Mouse (Mus musculus) kidney, postnatal 0 days (tissue): ENCODE results near the gene Mipol1. TPM values are rescaled to one million over a fixed set of nuclear protein-coding genes. Genes with fewer than 3 reads are reported as not detected.

Experiments
- ATAC-seq: fragments of 200-750 bp; cut with Nextera tagmentation; replicated peaks from 2 replicates; pipeline ENCODE4 v1.8.0; 2017; ENCODE audit warnings: low read depth, moderate number of reproducible peaks, moderate TSS enrichment, moderate library complexity; ENCODE audit not compliant: low FRiP score
- DNase-seq: peaks from one replicate; pipeline ENCODE4 v3.0.0-alpha.2; 2016; ENCODE audit warnings: low spot score
- H3K27ac ChIP-seq: fragments of 300-500 bp; sonication (generic); 2 replicates; pipeline ENCODE4 v1.5.1; 2014; ENCODE audit warnings: mild to moderate bottlenecking
- H3K27me3 ChIP-seq: fragments of 300-500 bp; sonication (generic); 2 replicates; pipeline ENCODE4 v1.6.1; 2014; ENCODE audit warnings: low read length, mixed read lengths; ENCODE audit not compliant: insufficient read depth
- H3K36me3 ChIP-seq: fragments of 300-500 bp; sonication (generic); 2 replicates; pipeline ENCODE4 v1.6.1; 2014; ENCODE audit warnings: low read length, mixed read lengths; ENCODE audit not compliant: insufficient read depth
- H3K4me1 ChIP-seq: fragments of 300-500 bp; sonication (generic); replicated peaks from 2 replicates; pipeline ENCODE4 v1.6.1; 2014; ENCODE audit warnings: antibody characterized with exemption, low read length, mixed read lengths; ENCODE audit not compliant: insufficient read depth
- H3K4me2 ChIP-seq: fragments of 300-500 bp; sonication (generic); 2 replicates; pipeline ENCODE4 v1.6.1; 2014; ENCODE audit warnings: mild to moderate bottlenecking, low read length, moderate library complexity, mixed read lengths
- H3K4me3 ChIP-seq: fragments of 300-500 bp; sonication (generic); replicated peaks from 2 replicates; pipeline ENCODE4 v1.5.1; 2014; ENCODE audit warnings: low read depth, low read length
- H3K9ac ChIP-seq: fragments of 300-500 bp; sonication (generic); 2 replicates; pipeline ENCODE4 v1.6.1; 2014; ENCODE audit warnings: low read depth, low read length
- H3K9me3 ChIP-seq: fragments of 300-500 bp; sonication (generic); replicated peaks from 2 replicates; pipeline ENCODE4 v1.6.1; 2016; ENCODE audit warnings: low read length, inconsistent platforms, mixed read lengths
- CTCF ChIP-seq: IDR thresholded peaks from 2 replicates; pipeline ENCODE4 v1.5.1; 2016; ENCODE audit warnings: antibody characterized with exemption, low read depth, mild to moderate bottlenecking, moderate library complexity
- WGBS: fragments of 180-500 bp; shearing (Covaris S2); extraction: QIAGEN DNeasy Blood & Tissue Kit; methylation state at CpG from one replicate; pipeline ENCODE4 v1.1.7; 2014; 5-methylcytosine and 5-hydroxymethylcytosine counted together
- polyA plus RNA-seq: library from polyadenylated mRNA; unstranded; fragments of >200 nt; fragmentation: Nextera tagmentation; extraction: Ambion mirVana; gene quantifications from 2 replicates; pipeline ENCODE4 v1.2.1, GENCODE M21; 2015

The Mipol1 gene
- polyA plus RNA-seq, 1 experiment from 2014 or later, result 13.1 TPM

GRCm38 (mm10) chr12:57545371-57546241, 315.4 kb downstream of the Mipol1 start:
- DNase-seq (no peak), ATAC-seq (peak; percentile 55; the same call in 1 of the 2 replicates)
- Histone ChIP-seq H3K27ac (no peak overlapping the region), H3K36me3 (no peaks in the 10 kb centered on the region), H3K27me3 (peaks cover 80% of the 10 kb centered on the region), H3K9me3 (no peaks in the 10 kb centered on the region), H3K4me3 (peak overlapping the region; percentile 38), H3K4me2 (peak overlapping the region; percentile 67), H3K4me1 (peaks cover 8% of the 10 kb centered on the region), H3K9ac (no peak overlapping the region)
- no peak for TF ChIP-seq CTCF
- WGBS, result 3% methylated on average over 105 of the region's 106 CpGs

Other genes starting within 250 kb of the Mipol1 start
- gene Slc25a21, start 33.0 kb upstream of the Mipol1 start, polyA plus RNA-seq, result 5.1 and 6.4 TPM in 2 replicates
- 46.6 and 53.9 TPM in 2 replicates for gene Prps1l3, start within 50 bp of the Mipol1 start, polyA plus RNA-seq